Mouse (Mus musculus): Measurements from ENCODE around the gene Mettl9.

- TF ChIP-seq POLR2A (IDR thresholded peaks at IDR 0.05; ENCODE audit: borderline replicate concordance, low read depth, low read length): no peak
- TF ChIP-seq CTCF (IDR thresholded peaks at IDR 0.05; ENCODE audit: low read depth, low read length): no peak
These were observed 7.7 kb downstream of the Mettl9 start for GRCm38 (mm10) chr7:121041989-121042388.

Data from bone marrow macrophage, adult 2 months (primary cell).